Mouse (Mus musculus) layer of hippocampus, adult 9-10 months (tissue): ENCODE data around the gene Dlg3.

Experiments used
- DNase-seq: peaks from one replicate; pipeline ENCODE4 v3.0.0; 2022; ENCODE audit warnings: low spot score

Gene Dlg3

GRCm38 (mm10) chrX:100797851-100798527 lies 30.5 kb downstream of the Dlg3 start:
- DNase-seq = no peak

DNA sequence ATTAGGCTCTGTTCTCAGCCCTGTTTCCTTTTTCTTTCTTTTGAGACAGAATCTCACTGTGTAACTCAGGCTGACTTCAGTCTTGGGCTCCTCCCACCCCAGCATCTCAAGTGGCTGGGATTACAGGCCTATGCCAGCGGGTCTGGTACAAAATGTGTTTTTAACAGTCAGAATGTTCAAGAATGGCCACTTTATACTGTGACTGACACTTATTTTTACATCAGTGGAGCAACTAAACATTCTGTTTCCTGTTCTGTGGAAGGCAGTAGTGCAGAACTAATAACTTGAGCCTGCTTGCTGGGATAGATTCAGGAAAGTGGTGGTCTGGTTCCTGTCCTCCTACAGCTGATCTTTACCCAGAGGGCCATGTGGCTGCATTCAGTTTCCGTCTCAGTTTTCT lies 33.1 kb downstream of the Dlg3 start:
- no peak for DNase-seq

DNA sequence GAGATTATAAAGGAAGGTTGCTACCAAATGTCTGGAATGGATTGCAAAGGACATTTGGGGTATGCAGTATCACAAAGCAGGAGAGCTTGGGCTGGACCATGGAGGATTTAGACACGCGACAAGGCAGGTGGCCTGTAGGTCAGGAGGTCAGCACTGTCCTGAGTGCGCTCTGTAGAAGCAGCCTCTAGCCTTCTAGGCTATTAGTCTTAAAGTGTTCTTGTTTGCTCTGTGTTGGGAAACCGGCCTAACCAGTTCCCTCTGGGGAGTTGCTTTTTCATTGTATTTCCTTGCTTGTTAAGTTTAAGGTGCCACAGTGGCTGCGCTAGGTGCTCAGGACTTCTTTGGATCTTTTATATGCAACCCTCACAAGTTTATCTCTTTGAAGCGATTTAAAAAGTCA lies 34.5 kb downstream of the Dlg3 start:
- no peak for DNase-seq

DNA sequence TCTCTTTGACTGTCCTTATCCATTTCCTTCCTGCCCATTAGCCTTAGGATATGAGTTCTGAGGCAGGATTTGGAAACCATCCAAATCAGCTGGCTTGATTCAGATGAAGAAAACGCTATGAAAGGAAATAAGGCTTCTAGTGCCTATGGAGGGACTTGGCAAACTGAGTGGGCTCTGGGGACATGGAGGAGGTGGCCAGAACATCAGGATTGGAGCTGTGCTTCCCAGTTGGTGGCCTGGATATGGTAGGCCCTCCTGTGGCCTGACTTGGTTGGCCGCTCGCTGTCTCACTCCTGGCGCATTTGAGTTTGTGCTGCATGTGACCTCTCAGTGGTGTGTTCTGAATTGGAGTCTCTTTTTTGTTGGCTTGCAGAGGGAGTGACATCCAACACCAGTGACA lies 43.6 kb downstream of the Dlg3 start:
- DNase-seq = no peak

GRCm38 (mm10) chrX:100814139-100814538 lies 46.6 kb downstream of the Dlg3 start:
- DNase-seq = no peak

DNA sequence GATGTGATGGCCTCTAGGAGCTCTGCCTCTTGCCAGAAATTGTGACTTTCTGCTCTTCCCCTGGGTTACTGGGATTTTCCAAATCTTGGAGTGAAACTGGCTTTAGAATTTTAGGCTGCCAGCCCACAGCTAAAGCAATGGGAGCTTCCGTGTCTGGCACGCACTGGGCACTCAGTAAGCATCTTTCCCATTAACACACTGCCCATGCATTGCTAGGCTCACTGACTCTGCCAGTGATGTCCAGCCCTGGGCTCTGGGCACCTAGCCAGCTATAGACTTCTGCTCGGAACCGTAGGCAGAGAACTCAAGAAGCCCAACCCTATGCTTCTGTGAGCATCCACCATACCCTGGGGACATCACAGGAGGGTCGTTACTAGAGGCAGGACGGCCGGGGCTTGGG lies 48.2 kb downstream of the Dlg3 start:
- DNase-seq = no peak

- no peak for DNase-seq
Observed at GRCm38 (mm10) chrX:100818681-100819080, 51.2 kb downstream of the Dlg3 start.

GRCm38 (mm10) chrX:100821149-100821548 lies 53.6 kb downstream of the Dlg3 start:
- no peak for DNase-seq

- no peak for DNase-seq
Observed at GRCm38 (mm10) chrX:100825557-100825956, 58.0 kb downstream of the Dlg3 start.

- DNase-seq = no peak
Observed at GRCm38 (mm10) chrX:100832806-100833205, 65.3 kb downstream of the Dlg3 start.

DNA sequence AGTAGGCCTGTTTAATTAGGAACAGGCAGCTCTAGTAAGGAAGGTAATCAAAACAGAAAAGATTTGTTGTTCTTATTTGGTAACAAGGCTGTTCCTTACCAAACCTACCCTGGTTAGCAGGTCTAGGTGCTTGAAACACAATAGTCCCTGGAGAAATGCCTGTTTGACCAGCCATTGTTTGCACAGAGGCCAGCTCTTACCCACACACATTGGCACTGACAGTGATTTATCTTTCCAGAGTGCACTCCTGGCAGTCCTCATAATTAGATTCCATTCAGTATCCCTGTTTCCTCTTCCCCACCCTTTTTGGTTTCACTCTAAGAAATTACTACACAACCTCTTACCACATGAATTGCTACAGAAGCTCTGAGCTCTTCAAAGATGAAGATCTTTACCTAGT lies 71.7 kb downstream of the Dlg3 start:
- DNase-seq = no peak
